Mouse (Mus musculus) heart, postnatal 0 days (tissue): ENCODE data around the gene Hist1h2ad.

ENCODE experiments used
- CTCF ChIP-seq: IDR thresholded peaks from 2 replicates; pipeline ENCODE4 v1.5.1; 2016; ENCODE audit warnings: antibody characterized with exemption, control low read depth, low read depth
- EP300 ChIP-seq: IDR thresholded peaks from 2 replicates; pipeline ENCODE4 v1.6.1; 2016; ENCODE audit warnings: antibody characterized with exemption, low read depth

GRCm38 (mm10) chr13:23554925-23555838, 19.0 kb upstream of the Hist1h2ad start:
- TF ChIP-seq CTCF (no peak), EP300 (no peak)
